Mouse (Mus musculus) adipocyte (in vitro differentiated cells): ENCODE data around the gene Kcnip1.

ENCODE experiments used
- DNase-seq: peaks from one replicate; pipeline ENCODE4 v3.0.0-alpha.2; 2016; ENCODE audit warnings: low spot score

Kcnip1 gene

DNA sequence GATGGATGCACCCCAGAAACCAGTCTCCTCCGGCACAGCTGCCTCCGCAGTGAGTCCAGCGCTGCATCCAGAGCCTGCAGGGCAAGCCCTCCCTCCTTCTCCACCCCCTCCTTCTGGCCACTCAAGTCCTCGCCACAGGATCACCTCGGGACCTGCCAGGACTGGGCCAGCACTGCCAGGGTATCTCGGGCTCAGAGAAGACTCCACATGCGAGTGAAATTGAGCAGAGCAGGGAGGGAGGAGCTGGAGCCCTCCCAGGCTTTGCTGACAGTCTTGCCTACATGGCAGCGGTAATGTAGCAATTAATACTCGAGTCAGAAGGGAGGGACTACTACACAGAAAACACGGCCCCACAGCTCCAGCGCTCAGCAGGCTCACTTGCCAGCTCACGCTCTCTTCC lies at the start of gene Kcnip1:
TSS of gene Kcnip1 (minus strand) at position 215 of the 400 bp plus-strand sequence.
- no peak for DNase-seq

DNA sequence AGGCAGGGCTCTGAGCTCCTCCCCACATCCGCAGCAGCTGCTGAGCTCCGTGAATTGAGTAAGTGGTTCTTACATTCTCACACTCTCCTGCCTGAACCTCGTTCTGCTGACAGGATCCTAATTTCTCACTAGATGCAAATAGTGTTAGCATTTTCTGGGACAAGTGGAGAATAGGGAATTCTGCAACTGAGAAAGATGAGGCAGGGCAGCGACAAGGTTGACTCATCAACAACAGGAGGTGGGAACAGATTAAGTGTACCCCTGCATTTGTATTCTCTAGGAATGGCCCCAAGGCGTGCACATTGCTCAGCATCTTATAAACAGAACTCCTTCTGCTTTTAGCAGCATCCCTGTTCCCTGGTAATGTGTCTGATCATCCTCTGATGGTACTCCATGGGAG lies 47.1 kb upstream of the Kcnip1 start:
- no peak for DNase-seq

DNA sequence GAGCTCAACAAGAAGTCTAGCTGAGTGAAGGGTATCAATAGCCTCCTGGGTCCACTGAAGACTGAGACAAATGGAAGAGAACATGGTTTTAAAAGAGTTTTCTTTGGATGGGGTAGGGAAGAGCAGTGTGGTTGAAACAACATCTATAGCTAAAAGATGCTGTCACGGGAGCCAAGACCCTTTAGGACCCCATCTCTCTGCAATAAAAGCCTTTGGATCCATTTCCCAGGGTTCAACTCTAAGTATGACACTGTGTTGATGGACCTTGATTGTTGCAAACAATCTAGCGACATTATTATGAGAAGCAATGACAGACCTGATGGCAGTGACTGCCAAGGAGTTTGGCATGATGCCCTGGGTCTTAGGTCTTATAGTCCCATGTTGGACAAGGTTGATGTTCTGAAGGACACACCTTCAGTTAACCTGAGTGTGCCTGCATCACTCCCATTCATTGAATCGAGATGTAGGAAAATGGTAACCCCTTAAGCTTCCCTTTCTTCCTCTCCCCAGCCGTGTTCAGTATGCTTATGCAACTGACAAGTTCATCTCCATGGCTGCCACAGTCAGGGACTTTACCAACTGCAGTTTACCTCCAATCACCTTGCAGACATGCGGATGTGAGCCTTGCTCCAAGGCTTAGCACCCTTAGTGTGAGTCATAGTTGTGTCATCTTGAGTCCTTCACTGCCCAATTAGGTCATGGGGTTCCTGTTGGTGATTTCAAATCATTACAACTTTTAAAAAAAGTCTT lies 43.1 kb upstream of the Kcnip1 start:
- no peak for DNase-seq

DNA sequence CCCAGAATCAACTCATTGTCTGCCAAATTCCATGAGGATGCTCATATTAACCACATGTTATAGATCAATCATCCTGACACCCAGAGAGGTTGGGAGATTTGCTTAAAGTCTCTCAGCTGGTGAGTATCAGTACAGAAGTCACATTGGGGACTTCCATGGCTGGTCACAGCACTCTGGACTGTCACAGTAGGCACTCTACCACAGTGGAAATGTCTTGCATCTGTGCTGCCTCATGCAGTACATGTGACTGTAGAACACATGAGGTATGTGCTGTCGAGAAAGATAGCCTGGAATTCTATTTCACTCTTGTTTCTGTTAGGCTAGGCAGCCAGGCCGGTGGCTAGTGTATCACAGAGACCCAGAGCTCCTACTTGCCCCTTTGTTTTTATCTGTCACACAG lies 41.8 kb upstream of the Kcnip1 start:
- no peak for DNase-seq

DNA sequence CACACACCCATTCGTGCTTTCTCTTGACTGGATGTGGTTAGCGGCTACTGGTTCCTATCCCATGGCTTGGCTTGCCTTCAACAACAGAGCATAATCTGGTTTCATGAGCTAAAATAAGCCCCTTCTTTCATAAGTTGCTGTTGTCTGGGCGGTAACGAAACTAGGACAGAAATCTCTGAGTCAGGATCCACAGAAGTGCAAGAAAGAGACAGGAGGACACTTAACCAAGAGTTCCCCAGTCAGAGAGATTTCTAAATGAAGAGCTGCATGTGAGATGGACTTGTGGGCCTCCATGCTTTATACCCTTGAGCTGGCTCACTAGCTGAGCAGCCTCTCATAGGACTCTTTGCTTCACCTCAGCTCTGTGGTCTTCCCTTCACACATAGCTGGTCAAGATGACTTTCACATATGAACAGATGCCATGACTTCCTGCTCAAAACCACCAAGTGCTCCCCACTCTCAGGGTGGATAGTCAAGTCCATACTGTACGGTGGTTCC lies 41.1 kb upstream of the Kcnip1 start:
- no peak for DNase-seq

DNA sequence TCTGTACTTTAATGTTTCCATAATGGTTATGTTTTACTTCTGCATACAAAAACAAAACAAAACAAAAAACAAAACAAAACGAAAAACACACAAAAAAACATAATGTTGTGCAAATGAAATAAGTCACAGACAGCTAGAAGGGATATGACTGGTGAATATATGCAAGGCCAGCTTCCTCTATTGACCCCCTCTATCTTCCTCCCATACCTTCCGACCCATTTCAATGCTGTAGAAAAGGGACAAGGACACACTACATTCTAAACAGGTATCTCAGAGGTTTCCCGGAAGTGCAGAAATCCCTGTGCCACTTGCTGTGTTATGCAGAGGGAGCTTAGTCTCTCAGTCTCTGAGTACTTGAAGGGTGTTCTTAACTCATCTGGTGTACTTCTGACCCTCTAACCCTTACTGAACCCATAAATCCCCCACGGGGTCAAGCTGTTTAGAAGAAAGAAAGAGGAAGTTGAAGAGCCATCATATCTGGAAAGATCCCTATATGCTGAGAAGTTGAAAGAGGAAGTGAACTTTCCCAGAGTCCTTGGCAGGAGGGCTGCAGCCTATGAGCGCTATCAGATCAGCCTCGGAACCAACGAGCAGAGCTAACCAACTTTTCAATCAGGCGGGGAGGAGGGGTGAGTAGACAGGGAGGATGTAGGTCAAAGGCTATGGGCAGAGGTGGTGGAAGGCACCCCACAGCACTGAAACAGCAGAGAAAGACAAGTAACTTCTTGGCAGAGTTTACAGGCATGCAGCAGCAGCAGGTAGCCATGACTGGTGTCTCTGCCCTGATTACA lies 38.3 kb upstream of the Kcnip1 start:
- no peak for DNase-seq

DNA sequence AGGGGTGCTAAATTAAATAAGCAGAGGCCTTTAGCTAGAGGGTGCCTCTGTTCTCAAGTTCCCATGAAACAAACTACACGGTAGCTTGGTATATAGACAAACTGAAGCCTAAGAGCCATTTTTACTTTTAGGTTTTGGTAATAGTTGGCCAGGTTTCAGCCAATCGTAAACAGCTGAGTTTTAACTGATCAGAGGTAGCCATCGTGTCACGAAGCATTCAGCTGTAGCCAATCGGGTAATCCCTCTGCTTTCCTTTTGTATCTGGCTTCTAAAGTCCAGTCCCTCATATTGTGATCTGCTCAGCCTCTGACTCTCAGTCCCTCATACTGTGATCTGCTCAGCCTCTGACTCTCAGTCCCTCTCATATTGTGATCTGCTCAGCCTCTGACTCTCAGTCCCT lies 36.7 kb upstream of the Kcnip1 start:
- DNase-seq, result no peak

DNA sequence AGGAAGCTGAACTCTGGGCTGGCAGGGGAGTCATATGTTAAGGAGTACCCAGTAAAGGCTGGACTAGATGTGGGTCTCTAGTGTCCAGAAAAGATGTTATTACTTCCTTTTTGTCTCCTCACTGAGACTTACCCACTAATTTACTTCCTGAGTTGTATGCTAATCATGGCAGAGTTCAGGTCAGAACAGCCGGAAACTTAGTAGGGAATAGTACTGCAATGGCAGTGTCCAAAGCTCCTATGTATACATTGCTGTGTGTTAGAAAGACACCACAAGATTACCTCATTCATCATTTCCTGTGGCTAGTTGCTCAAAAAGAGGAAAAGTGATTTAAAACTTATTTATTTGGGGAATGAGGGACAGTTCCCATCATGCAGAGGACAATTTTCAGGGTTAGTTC lies 32.1 kb upstream of the Kcnip1 start:
- DNase-seq, result no peak

DNA sequence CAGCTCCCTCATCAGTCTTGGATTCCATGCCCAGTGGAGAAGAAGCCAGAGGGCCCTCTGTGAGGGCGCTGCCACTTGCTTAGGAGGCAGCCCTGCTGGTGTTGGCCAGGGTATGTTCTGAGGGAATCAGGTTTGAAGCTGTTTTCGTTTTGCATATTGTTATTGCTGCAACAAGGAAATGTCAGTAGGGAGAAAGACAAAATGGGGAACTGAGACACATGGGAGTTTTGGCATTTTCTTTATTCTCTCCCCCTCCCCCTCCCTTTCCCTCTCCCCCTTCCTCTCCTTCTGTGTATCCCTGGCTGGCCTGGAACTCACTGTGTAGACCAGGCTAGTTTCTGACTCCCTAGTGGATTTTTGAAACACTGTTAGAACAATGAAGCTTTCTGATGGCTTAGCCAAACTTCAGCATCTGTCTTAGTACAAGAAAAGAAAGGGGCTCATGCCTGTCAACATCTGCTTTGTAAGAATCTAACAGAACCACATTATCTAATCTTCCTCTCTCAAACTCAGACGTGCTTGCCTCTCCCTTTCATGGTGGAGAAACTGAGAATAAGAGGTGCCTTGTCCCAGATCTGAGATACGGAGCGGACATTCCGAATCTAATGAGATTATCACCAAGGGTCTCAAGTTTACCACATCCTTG lies 19.2 kb upstream of the Kcnip1 start:
- DNase-seq, result no peak

DNA sequence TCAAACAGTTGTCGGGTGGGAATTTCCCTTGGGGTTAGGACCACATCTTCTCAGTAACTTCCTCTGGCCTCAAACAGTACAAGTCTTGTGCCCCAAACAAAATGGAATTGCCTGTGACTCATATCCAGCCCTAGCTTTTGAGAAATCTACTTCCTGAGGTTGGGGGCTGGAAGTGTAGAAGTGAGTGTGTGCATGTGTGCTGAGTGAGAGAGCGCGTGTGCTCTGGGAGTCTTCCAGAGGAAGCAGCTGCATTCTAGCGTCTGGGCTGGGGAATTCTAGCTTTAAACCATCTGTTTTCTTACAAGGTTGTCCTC lies 17.9 kb upstream of the Kcnip1 start:
- no peak for DNase-seq

DNA sequence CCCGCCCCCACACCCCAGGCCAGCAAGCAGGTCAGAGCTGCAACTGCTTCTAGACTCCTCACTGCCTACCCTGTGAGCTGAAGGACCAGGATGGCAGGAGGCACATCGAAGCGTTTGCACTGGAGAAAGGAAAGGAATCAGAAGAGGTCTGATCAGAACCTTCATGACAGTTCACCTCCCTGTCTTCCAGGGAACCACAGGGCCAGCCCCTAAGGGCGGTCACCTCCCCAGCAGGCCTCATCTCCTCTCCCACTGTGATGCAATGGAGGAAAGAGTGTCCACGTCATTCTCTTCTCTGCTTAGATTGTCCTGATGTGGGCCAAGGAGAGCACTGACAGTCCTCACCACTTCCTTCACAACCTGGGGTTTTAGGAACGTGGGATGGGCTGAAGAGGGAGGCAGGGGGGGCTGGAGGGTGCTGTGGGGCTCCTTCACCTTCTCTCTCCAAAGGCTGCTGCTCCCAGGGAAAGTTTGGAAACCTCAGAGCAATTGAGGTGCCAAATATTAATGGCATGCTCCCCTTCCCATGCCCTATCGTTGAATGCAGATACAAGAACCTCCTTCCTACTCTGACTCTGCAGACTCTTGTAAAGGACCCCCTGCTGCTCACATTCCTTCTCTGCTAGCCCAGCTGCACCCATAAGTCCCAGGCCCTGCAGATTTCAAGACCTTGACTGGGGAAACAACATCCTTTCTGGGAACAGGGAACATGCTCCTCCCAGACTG lies 17.3 kb upstream of the Kcnip1 start:
- no peak for DNase-seq

DNA sequence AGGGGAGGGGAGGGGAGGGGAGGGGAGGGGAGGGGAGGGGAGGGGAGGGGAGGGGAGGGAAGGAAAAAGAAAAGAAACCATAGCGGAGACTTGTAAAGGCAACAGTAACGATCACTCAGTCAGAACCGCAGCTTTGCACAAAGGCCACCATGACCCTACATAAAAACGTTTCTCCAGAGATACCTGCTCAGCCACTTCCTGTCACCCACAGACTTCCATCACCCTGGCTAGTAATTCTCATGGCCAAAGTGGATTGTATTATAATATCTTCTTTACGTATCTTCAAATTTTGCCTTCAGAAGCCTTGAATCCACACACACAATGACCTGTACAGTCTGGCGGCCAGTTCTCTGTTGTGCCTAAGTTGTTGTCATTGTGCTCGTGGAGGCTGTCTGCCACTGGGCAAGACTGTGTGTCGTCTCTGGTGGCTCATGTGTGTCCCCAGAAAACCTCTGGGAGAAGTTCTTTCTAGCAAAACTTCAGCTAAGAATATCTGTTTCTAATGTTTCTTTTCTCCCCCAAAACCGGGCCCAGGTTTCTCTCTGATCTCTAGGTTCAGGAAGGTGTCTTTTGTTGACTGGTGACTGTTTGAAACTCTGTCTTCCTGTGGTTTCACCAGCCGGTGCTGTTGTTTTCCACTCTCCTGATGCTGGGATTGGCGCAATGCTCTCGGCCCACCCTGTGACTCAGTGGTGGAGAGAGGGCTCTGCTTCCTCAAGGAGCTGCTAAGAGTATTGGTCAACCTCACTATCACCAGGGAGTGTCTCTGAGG lies 16.6 kb upstream of the Kcnip1 start:
- no peak for DNase-seq

DNA sequence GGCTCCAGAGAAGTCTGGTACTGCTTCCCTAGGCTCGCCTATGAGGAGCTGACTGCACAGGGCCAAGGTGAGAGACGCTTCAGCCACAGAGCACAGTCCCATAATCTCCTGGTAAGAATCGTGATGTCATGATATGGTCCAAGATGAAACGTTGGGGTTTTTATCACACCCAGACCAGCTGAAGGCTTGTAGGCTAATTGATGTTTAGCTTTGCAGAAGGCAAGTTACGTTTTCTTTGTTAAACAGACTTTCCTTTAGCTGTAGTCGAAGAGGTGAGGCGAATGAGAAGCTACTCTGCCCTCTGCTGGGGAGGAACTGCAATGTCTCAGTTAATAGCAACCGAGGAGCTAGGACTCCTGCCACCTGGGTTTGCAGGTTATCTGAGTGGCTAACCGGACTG lies 15.8 kb upstream of the Kcnip1 start:
- DNase-seq, result no peak

DNA sequence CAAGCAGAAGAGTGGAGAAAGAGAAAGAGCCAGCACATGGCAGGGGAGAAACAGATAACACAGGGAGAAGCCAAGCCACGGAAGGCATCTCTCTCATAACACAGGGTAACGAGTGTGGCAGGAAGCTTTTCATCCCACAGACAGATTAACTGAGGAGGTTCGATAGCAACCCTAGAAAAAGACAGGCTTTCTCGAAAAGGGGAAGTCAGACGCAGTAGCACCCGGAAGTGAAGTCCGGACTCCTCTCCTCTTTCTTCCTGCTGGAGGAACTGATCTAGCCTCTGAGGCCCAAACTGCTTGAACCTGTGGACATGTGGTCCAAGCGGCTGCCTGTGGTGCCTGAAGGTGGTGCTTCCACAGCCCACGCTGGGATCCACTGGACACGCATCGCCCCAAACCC lies 15.3 kb upstream of the Kcnip1 start:
- no peak for DNase-seq

DNA sequence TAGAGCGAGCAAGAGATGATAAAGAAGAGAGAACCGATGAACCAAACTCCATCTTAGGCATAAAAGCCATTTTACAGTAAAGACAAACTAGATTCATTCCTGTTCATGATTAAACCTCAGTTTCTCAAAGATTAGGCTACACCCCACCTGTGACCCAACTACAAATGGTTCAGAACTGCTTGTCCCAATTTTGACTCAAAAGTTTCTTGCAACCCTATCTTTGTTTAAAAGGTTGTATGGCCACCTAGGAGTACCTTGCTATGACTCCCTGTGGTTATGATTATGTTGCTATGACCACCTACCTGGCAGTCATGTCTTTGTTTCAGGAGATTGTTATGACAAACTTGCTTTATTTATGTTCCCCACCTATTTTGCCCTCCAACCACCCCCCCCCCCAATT lies 14.7 kb upstream of the Kcnip1 start:
- DNase-seq, result no peak

DNA sequence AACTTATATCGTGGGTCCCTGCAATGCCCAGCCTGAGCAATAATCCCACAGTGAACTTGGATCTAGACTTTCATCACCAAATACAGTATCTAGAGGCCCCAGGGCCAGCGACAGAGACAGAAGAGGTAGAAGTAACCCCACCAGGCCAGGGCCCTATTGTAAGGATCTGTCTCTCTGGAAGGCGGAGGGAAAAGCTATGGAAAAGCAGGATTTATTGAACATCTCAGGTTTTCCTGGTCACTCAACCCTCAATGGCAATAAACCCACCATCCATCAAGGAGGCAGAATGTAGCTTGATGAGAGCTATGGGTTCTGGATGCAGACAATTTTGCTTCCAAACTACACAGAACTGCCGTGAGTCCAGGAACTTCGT lies 9.6 kb upstream of the Kcnip1 start:
- no peak for DNase-seq

DNA sequence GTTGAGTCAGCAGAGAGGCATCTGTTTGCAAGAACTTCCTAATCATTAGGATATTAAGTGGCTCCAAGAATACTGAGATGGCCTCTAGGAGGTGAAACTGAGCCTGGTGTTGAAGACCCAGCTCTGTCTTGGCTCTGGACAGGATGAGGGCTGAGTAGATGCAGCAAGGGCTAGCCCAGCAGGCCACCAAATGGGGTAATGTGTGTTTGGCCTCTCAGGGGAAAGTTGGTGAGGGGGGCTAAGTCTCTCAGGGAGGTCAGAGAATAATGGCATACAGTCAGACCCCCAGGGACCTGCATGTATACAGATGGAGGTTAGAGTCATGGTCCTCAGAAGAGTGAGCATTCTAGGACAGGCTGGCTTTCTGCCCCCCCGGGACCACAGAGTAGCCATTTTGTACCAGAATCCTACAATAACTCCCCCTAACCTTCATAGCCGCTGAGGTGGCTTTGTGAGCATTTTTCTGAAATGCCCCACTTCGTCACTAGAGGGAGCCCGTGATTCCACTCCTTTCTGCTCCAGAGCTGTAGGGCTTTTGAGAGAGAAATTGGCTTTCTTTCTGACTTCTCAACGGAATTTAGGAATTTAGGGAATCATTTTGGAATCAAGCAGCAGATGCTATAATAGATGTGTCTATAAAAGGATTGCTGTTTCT lies 9.1 kb upstream of the Kcnip1 start:
- peak; percentile 42 for DNase-seq

DNA sequence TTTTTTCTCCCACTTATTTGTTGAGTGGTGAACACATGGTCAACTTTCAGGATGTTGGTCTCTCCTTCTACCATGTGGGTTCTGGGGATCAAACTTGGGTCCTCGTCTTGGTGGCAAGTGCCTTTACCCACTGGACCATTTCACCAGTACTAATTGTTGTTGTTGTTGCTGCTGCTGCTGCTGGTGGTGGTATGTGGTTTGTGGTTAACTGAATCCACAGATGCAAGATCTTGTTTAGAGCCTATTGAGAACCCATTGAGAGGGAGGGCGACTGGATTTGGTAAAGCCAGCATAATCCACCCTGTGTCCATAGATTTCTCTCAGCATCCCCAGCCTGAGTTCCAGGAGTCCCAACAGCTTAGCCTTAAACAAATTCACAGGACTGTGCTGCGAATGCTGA lies 7.5 kb upstream of the Kcnip1 start:
- DNase-seq, result no peak

DNA sequence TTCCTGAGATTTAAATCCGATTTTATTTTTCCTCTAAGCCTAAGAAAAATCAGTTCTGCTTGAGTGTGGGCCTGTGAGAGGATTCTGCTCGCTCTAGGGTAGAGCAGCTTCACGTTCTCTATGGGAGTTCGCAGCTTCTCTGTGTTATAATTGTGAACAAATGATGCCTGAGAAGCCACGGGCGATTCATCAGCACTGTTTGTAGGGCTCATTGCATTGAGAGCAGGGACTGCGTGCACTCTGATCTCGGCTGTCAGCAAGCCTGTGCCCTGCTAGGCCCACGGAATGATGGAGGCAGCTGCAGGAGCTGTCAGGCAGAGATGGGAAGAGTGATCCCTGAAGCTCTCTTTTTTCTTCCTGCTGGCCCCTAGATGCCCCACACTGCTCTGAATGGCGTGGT lies 5.3 kb upstream of the Kcnip1 start:
- no peak for DNase-seq

DNA sequence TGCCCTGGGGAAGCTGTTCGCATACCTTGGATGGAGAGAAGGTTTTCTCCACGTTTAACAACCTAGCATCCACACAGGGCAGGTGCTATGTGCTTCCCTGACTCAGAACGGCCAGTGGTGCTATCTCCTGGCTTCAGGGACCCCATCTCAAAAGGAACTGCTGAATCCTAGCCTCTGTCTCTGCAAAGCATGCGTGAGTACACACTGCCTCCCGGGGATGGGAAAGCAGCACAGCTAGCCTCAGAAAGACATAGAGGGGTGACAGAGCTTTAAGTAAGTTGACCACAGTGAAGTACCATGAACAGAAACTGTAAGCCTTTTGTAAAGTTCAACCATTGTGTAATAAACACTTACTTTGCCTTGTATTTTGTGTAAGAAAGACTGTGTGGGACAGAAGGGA lies 544 bp upstream of the Kcnip1 start:
- DNase-seq, result no peak

DNA sequence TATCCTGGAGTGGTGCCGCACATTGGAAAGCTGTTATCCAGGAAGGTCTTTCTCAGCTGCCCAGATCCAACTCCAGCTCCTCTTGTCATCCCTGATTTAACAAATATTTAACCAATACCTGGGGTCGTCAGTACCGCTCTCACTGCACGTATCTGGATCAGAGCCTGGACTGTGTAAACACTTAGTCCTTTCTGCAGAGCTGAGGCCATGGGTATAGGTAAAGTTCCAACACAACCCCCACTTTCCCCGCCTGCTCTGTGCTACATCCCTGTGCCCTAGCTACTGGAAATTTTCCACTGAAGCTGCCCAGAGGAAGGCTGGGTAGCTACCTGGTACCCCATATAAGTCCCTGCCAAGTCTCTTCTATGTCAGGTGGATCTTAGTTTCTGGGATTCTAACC lies 3.0 kb downstream of the Kcnip1 start:
- DNase-seq, result no peak
